Mouse (Mus musculus): ENCODE results near the gene Myo5a. TPM values are rescaled to one million over a fixed set of nuclear protein-coding genes. Genes with fewer than 3 reads are reported as not detected.

Gene Myo5a
- polyA plus RNA-seq, 1 experiment from 2014 or later: 38.7 TPM

- H3K4me2 ChIP-seq (replicated peaks; ENCODE audit: low read depth, low read length): no peak overlapping the region
- DNase-seq (ENCODE audit: low spot score) (no peak), ATAC-seq (ENCODE audit: low FRiP score) (no peak)
- H3K9me3 ChIP-seq (ENCODE audit: control insufficient read depth, low read length): no peaks in the 10 kb centered on the region
- H3K4me3 ChIP-seq (ENCODE audit: low read depth, low read length): no peak overlapping the region
- no peaks in the 10 kb centered on the region for H3K4me1 ChIP-seq (replicated peaks; ENCODE audit: control insufficient read depth, insufficient read depth, low read length)
- no peaks in the 10 kb centered on the region for H3K36me3 ChIP-seq (ENCODE audit: control insufficient read depth, insufficient read depth, low read length)
- 92% methylated on average over 8 of the region's 8 CpGs for WGBS
- no peaks in the 10 kb centered on the region for H3K27me3 ChIP-seq (ENCODE audit: control insufficient read depth, insufficient read depth, low read length)
- no peak overlapping the region for H3K27ac ChIP-seq (ENCODE audit: low read depth, low read length)
- H3K9ac ChIP-seq (ENCODE audit: low read depth, low read length): no peak overlapping the region
These were observed 200.7 kb downstream of the Myo5a start for GRCm38 (mm10) chr9:75271539-75271938.

Other genes starting within 250 kb of the Myo5a start
- 10.0 and 12.7 TPM in 2 replicates for gene Onecut1, start 209.1 kb upstream of the Myo5a start, polyA plus RNA-seq (2014; fragmentation: Nextera tagmentation; extraction: Ambion mirVana)
- 17.9 and 18.7 TPM in 2 replicates for gene Fam214a, start 118.1 kb upstream of the Myo5a start, polyA plus RNA-seq (2014; fragmentation: Nextera tagmentation; extraction: Ambion mirVana)
- gene Arpp19, start 33.4 kb upstream of the Myo5a start, polyA plus RNA-seq (2014; fragmentation: Nextera tagmentation; extraction: Ambion mirVana): 298 and 314 TPM in 2 replicates
- 0.34 and 0.61 TPM in 2 replicates for gene Myo5c, start 161.0 kb downstream of the Myo5a start, polyA plus RNA-seq (2014; fragmentation: Nextera tagmentation; extraction: Ambion mirVana)
- gene Gnb5, start 235.3 kb downstream of the Myo5a start, polyA plus RNA-seq (2014; fragmentation: Nextera tagmentation; extraction: Ambion mirVana): 34.7 and 34.8 TPM in 2 replicates

Data from hindbrain, embryonic 11.5 days (tissue).